Comparison of ENCODE assay signal across 8 mouse cellular contexts in genomic region chr4:155653086-155653450, GRCm38 (mm10). TPM values are rescaled to one million over a fixed set of nuclear protein-coding genes. Genes with fewer than 3 reads are reported as not detected.
DNase-seq lines count a peak whose midpoint lies in the region; ATAC-seq and TF ChIP-seq lines count a peak whose summit lies in the region.

TSS of gene Mmp23 (minus strand) at chr4:155653384.

- peaks cover 24% of the 10 kb centered on the region for H3K4me1 ChIP-seq in thymus, adult 2 months (replicated peaks; ENCODE audit: control insufficient read depth, insufficient read depth, low read length)
- H3K4me1 ChIP-seq in forebrain, embryonic 11.5 days (replicated peaks; ENCODE audit: control insufficient read depth, insufficient read depth, low read length), result peaks cover 18% of the 10 kb centered on the region
- peaks cover 28% of the 10 kb centered on the region for H3K4me1 ChIP-seq in limb, embryonic 14.5 days (ENCODE audit: control insufficient read depth, insufficient read depth, low read length)
- peaks cover 33% of the 10 kb centered on the region for H3K4me1 ChIP-seq in midbrain, embryonic 13.5 days (replicated peaks)

- no peak for DNase-seq in thymus, adult 2 months
- DNase-seq in thymus, postnatal 10 days (ENCODE audit: low spot score in 2 of 2), result no peak
- peak; percentile 80 for DNase-seq in forebrain, embryonic 11.5 days (ENCODE audit: low spot score)
- DNase-seq in heart, postnatal 14 days, result peak; percentile 72 to 73
- peak; percentile 46 for DNase-seq in limb, embryonic 14.5 days (ENCODE audit: low spot score)
- DNase-seq in urinary bladder, postnatal 10 days (ENCODE audit: low spot score), result peak; percentile 38
- DNase-seq in left cerebral cortex, adult 9 months (ENCODE audit: low spot score in 2 of 2), result no peak

- peaks cover 18% of the 10 kb centered on the region for H3K27me3 ChIP-seq in thymus, adult 2 months (ENCODE audit: control insufficient read depth, insufficient read depth, low read length)
- H3K27me3 ChIP-seq in forebrain, embryonic 11.5 days (ENCODE audit: control insufficient read depth, insufficient read depth, low read length), result peaks cover 50% of the 10 kb centered on the region
- H3K27me3 ChIP-seq in limb, embryonic 14.5 days (ENCODE audit: control insufficient read depth, insufficient read depth, low read length), result peaks cover 53% of the 10 kb centered on the region
- H3K27me3 ChIP-seq in midbrain, embryonic 13.5 days, result peaks cover 65% of the 10 kb centered on the region

- peak within 1 kb of the TSS; percentile 34 for H3K4me3 ChIP-seq in thymus, adult 2 months (ENCODE audit: control insufficient read depth, insufficient read depth, low read length)
- peak within 1 kb of the TSS; percentile 32 for H3K4me3 ChIP-seq in forebrain, embryonic 11.5 days (ENCODE audit: low read depth, low read length)
- peak within 1 kb of the TSS; percentile 44 for H3K4me3 ChIP-seq in limb, embryonic 14.5 days (replicated peaks; ENCODE audit: low read length)
- H3K4me3 ChIP-seq in midbrain, embryonic 13.5 days (replicated peaks), result peak within 1 kb of the TSS; percentile 32

- H3K9me3 ChIP-seq in forebrain, embryonic 11.5 days (ENCODE audit: control insufficient read depth, low read length), result no peaks in the 10 kb centered on the region
- no peaks in the 10 kb centered on the region for H3K9me3 ChIP-seq in limb, embryonic 14.5 days (ENCODE audit: control insufficient read depth, low read length)
- no peaks in the 10 kb centered on the region for H3K9me3 ChIP-seq in midbrain, embryonic 13.5 days

- H3K36me3 ChIP-seq in thymus, adult 2 months (ENCODE audit: control insufficient read depth, insufficient read depth, low read length), result peaks cover 30% of the 10 kb centered on the region
- peaks cover 7% of the 10 kb centered on the region for H3K36me3 ChIP-seq in forebrain, embryonic 11.5 days (ENCODE audit: control insufficient read depth, insufficient read depth, low read length)
- H3K36me3 ChIP-seq in limb, embryonic 14.5 days (ENCODE audit: control insufficient read depth, insufficient read depth, low read length), result peaks cover 54% of the 10 kb centered on the region
- H3K36me3 ChIP-seq in midbrain, embryonic 13.5 days, result peaks cover 59% of the 10 kb centered on the region

- peak; percentile 57; the same call in 1 of the 2 replicates for ATAC-seq in forebrain, embryonic 11.5 days (replicated peaks; ENCODE audit: low FRiP score)
- ATAC-seq in limb, embryonic 14.5 days (ENCODE audit: low FRiP score, low read depth), result peak; percentile 62
- ATAC-seq in midbrain, embryonic 13.5 days, result peak; percentile 52

- TF ChIP-seq POLR2A in thymus, adult 2 months (IDR thresholded peaks at IDR 0.05; ENCODE audit: control insufficient read depth, extremely low read depth, insufficient read depth, low read length, poor library complexity), result no peak
- TF ChIP-seq POLR2A in limb, embryonic 14.5 days (IDR thresholded peaks at IDR 0.05; ENCODE audit: borderline replicate concordance, extremely low read depth, insufficient read depth, insufficient read length), result no peak

- no peak within 1 kb of the TSS for H3K27ac ChIP-seq in thymus, adult 2 months (ENCODE audit: control insufficient read depth, insufficient read depth, low read length)
- no peak within 1 kb of the TSS for H3K27ac ChIP-seq in forebrain, embryonic 11.5 days (ENCODE audit: low read depth, low read length)
- no peak within 1 kb of the TSS for H3K27ac ChIP-seq in limb, embryonic 14.5 days (replicated peaks; ENCODE audit: low read depth, low read length)
- no peak within 1 kb of the TSS for H3K27ac ChIP-seq in midbrain, embryonic 13.5 days

- no peak for TF ChIP-seq CTCF in thymus, adult 2 months (IDR thresholded peaks at IDR 0.05; ENCODE audit: borderline replicate concordance, control insufficient read depth, extremely low read depth, insufficient read depth, low read length, poor library complexity)

- intact Hi-C loops in heart, postnatal 14 days (cut with DNase I), result no loop called here

- WGBS in thymus, adult 2 months, result 3% methylated on average over 33 of the region's 33 CpGs
- under 1% methylated on average over 33 of the region's 33 CpGs for WGBS in forebrain, embryonic 11.5 days
- WGBS in limb, embryonic 14.5 days, result under 1% methylated on average over 33 of the region's 33 CpGs
- 1% methylated on average over 33 of the region's 33 CpGs for WGBS in midbrain, embryonic 13.5 days

- peak within 1 kb of the TSS; percentile 53 for H3K9ac ChIP-seq in forebrain, embryonic 11.5 days (ENCODE audit: low read length)
- peak within 1 kb of the TSS; percentile 66 for H3K9ac ChIP-seq in limb, embryonic 14.5 days (ENCODE audit: low read depth, low read length, severe bottlenecking)
- peak within 1 kb of the TSS; percentile 51 for H3K9ac ChIP-seq in midbrain, embryonic 13.5 days (replicated peaks)

- peak within 1 kb of the TSS; percentile 59 for H3K4me2 ChIP-seq in forebrain, embryonic 11.5 days (ENCODE audit: low read depth, low read length, severe bottlenecking)
- peak within 1 kb of the TSS; percentile 94 for H3K4me2 ChIP-seq in limb, embryonic 14.5 days (replicated peaks; ENCODE audit: low read depth, low read length, severe bottlenecking)
- peak within 1 kb of the TSS; percentile 59 for H3K4me2 ChIP-seq in midbrain, embryonic 13.5 days (replicated peaks)

RNA-seq across cellular contexts. Expression of gene Mmp23, which starts in this region (rescaled TPM):
- polyA plus RNA-seq in thymus, adult 2 months (2012; rRNA removed), result 17.0 and 17.8 TPM in 2 replicates
- polyA plus RNA-seq in forebrain, embryonic 11.5 days (2014; fragmentation: Nextera tagmentation; extraction: Ambion mirVana), result 2.5 and 2.7 TPM in 2 replicates
- total RNA-seq in heart, postnatal 14 days (2021), result 10 to 100 TPM; 14.5 to 16.8 TPM
- 34.7 and 42.7 TPM in 2 replicates for polyA plus RNA-seq in limb, embryonic 14.5 days (2012; rRNA removed)
- 17.3 and 19.8 TPM in 2 replicates for polyA plus RNA-seq in limb, embryonic 14.5 days (2014; fragmentation: Nextera tagmentation; extraction: Ambion mirVana)
- polyA plus RNA-seq in midbrain, embryonic 13.5 days (2015; fragmentation: Nextera tagmentation; extraction: Ambion mirVana), result 3.6 and 3.8 TPM in 2 replicates

Comparison
In these comparisons a context has a peak if more than half of its experiments do, and no peak if none do; other contexts are left out.
1. DNase-seq: peak in forebrain, embryonic 11.5 days (single experiment), heart, postnatal 14 days (2 of 2), limb, embryonic 14.5 days (single experiment) and urinary bladder, postnatal 10 days (single experiment); none in thymus, adult 2 months (single experiment), thymus, postnatal 10 days (0 of 2) and left cerebral cortex, adult 9 months (0 of 2).
2. Peak in every context shown above with its lines, with median percentiles within 50 percentile points of each other: H3K4me3 ChIP-seq, ATAC-seq, H3K4me2 ChIP-seq and H3K9ac ChIP-seq.